Mouse (Mus musculus) ES-E14 (cell line): Measurements from ENCODE around the gene Tet2. TPM values are rescaled to one million over a fixed set of nuclear protein-coding genes. Genes with fewer than 3 reads are reported as not detected.

Experiments used
- DNase-seq: peaks from one replicate; pipeline ENCODE4 v3.0.0-alpha.2; 2013; ENCODE audit warnings: low read depth, low spot score
- H3K27ac ChIP-seq: 2 replicates; pipeline ENCODE4 v1.5.1; 2012; ENCODE audit warnings: low read depth, mild to moderate bottlenecking, low read length, moderate library complexity, mixed read lengths; ENCODE audit not compliant: poor library complexity, insufficient read depth, severe bottlenecking
- H3K36me3 ChIP-seq: 2 replicates; pipeline ENCODE4 v1.6.1; 2012; ENCODE audit warnings: mild to moderate bottlenecking, low read length, moderate library complexity, mixed read lengths; ENCODE audit not compliant: control insufficient read depth, poor library complexity, insufficient read depth, severe bottlenecking
- H3K4me1 ChIP-seq, 2 experiments: fragments of 150-350 bp in 1 of 2; sonication (generic) in 1 of 2; 2 replicates each; pipeline ENCODE4 v1.6.1; 2012; ENCODE audit warnings: low read length in 2 of 2, mild to moderate bottlenecking in 1 of 2, mixed read lengths in 1 of 2; ENCODE audit not compliant: control insufficient read depth in 2 of 2, insufficient read depth in 2 of 2, poor library complexity in 1 of 2
- H3K4me3 ChIP-seq, 2 experiments: fragments of 150-350 bp in 1 of 2; sonication (generic) in 1 of 2; 2 replicates each; pipeline ENCODE4 v1.5.1; 2012; ENCODE audit warnings: low read length in 2 of 2, low read depth in 1 of 2, mild to moderate bottlenecking in 1 of 2, mixed read lengths in 1 of 2; ENCODE audit not compliant: insufficient read depth in 1 of 2, poor library complexity in 1 of 2, severe bottlenecking in 1 of 2
- H3K9ac ChIP-seq: 2 replicates; pipeline ENCODE4 v1.6.1; 2012; ENCODE audit warnings: low read depth, mild to moderate bottlenecking, low read length, mixed read lengths; ENCODE audit not compliant: poor library complexity, insufficient read depth, severe bottlenecking
- H3K9me3 ChIP-seq: fragments of 150-350 bp; sonication (generic); 2 replicates; pipeline ENCODE4 v1.6.1; 2012; ENCODE audit warnings: low read depth, mild to moderate bottlenecking, low read length; ENCODE audit not compliant: control insufficient read depth, insufficient read depth
- CHD2 ChIP-seq: IDR thresholded peaks from 2 replicates; pipeline ENCODE4 v1.6.1; 2014; ENCODE audit warnings: mild to moderate bottlenecking, low read depth, low read length, inconsistent platforms
- HCFC1 ChIP-seq: IDR thresholded peaks from 2 replicates; pipeline ENCODE4 v1.6.1; 2012; ENCODE audit warnings: low read length, inconsistent platforms, borderline replicate concordance; ENCODE audit not compliant: insufficient read depth
- MAFK ChIP-seq: IDR thresholded peaks from 2 replicates; pipeline ENCODE4 v1.6.1; 2014; ENCODE audit warnings: mild to moderate bottlenecking, low read depth, low read length, inconsistent platforms; ENCODE audit not compliant: insufficient read depth
- ZC3H11A ChIP-seq: IDR thresholded peaks from 2 replicates; pipeline ENCODE4 v1.6.1; 2012; ENCODE audit warnings: low read depth, mild to moderate bottlenecking, inconsistent platforms, low read length, borderline replicate concordance
- ZNF384 ChIP-seq: IDR thresholded peaks from 2 replicates; pipeline ENCODE4 v1.6.1; 2012; ENCODE audit warnings: low read depth, low read length, inconsistent platforms
- in situ Hi-C, 2 experiments: fragments of 600-800 bp; cut with MboI; formaldehyde crosslinking; loops; one replicate each; pipeline ENCODE4 v1.15.1; 2025; ENCODE audit warnings: low sequenced_read_pairs in 2 of 2, inconsistent platforms in 1 of 2; ENCODE audit not compliant: unreplicated experiment in 2 of 2
- total RNA-seq: library from RNA; depleted of rRNA; stranded (reverse); fragments of 300-350 nt; gene quantifications from 2 replicates; pipeline ENCODE4 v1.2.3, GENCODE M21; 2012; rRNA removed

Gene Tet2
- total RNA-seq, 1 experiment = 86.9 TPM

DNA sequence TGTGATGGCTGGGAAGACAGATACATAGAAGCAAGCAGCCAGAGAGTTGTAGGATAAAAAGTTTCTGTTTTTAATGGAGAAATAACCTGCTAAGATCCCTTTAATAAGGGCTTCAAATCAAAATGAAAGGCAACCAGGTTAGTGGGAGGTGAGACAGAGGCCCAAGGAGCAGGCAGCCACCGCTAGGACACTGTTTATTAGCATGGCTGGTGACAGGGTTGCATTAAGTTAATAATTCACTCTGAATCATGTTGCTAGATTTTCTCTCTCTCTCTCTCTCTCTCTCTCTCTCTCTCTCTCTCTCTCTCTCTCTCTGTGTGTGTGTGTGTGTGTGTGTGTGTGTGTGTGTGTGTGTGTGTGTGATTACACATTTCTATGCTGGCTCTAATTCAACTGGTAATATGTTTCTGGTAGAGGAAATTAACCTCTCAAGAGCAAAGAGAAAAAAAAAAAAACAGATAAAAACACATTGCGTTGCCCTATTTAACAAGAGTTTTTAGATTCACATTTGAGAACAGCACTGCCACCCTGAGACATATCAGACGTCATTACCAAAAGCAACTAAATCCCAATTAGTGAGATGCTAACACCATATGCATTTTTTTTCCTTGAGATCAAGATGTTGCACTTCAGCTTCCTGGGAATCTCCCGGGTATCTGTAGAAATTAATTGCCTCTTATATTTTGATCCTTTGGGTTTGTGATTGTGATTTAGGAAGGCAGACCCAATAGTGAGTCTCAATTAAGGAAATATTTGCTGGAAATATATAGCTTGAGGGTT lies 115.4 kb downstream of the Tet2 start:
- DNase-seq = no peak
- H3K9ac ChIP-seq = no peak overlapping the region
- no peaks in the 10 kb centered on the region for H3K4me1 ChIP-seq
- H3K9me3 ChIP-seq = no peaks in the 10 kb centered on the region
- in situ Hi-C loops = no loop called here
- H3K4me3 ChIP-seq = no peak overlapping the region
- no peak overlapping the region for H3K27ac ChIP-seq
- TF ChIP-seq CHD2 = no peak
- TF ChIP-seq HCFC1 = no peak
- no peak for TF ChIP-seq ZC3H11A
- no peak for TF ChIP-seq MAFK
- TF ChIP-seq ZNF384 = no peak
- H3K36me3 ChIP-seq = no peaks in the 10 kb centered on the region

DNA sequence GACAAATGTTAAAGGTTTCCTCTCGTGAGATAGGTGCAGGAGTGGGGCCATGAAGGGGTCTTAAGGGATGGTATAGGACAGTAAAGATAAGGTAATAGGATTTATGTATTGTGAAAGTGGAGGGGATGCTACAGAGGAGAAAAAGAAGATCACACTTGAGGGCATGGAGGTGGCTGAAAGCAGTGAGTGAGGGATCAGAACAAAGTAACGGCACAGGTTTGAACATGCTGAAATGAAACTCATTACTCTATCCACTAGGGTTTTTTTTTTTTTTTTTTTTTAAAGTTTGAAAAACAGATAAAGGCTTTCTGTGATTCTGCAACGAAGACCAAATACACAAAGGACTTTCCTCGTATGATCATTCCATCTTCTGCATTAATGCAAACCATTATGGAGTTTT lies 116.9 kb downstream of the Tet2 start:
- Histone ChIP-seq H3K4me1 (no peaks in the 10 kb centered on the region), H3K4me3 (no peak overlapping the region), H3K9me3 (no peaks in the 10 kb centered on the region), H3K36me3 (no peaks in the 10 kb centered on the region), H3K27ac (no peak overlapping the region), H3K9ac (no peak overlapping the region)
- no peak for DNase-seq
- in situ Hi-C loops = no loop called here
- TF ChIP-seq ZC3H11A (no peak), MAFK (no peak), HCFC1 (no peak), CHD2 (no peak), ZNF384 (no peak)

DNA sequence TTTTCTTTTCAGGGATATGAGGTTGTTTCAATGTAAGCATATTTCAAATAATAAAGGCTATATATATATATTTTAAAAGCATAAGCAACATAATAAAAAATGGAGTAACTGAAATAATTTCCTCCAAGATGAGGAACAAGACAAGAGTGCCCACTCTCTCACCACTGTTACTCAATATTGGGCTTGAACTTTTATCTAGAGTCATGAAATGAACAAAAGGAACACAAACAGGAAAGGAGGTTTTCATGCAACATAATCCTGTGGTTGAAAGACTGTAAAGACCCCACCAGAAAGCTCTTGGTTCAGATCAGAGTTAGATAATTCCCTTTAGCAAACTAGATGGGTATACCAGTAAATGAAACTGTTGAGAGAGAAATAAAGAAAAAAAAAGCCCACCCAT lies 121.9 kb downstream of the Tet2 start:
- Histone ChIP-seq H3K27ac (no peak overlapping the region), H3K9me3 (no peaks in the 10 kb centered on the region), H3K4me1 (no peaks in the 10 kb centered on the region), H3K36me3 (no peaks in the 10 kb centered on the region), H3K9ac (no peak overlapping the region), H3K4me3 (no peak overlapping the region)
- in situ Hi-C loops = no loop called here
- no peak for TF ChIP-seq HCFC1
- no peak for TF ChIP-seq MAFK
- no peak for TF ChIP-seq CHD2
- DNase-seq = no peak

DNA sequence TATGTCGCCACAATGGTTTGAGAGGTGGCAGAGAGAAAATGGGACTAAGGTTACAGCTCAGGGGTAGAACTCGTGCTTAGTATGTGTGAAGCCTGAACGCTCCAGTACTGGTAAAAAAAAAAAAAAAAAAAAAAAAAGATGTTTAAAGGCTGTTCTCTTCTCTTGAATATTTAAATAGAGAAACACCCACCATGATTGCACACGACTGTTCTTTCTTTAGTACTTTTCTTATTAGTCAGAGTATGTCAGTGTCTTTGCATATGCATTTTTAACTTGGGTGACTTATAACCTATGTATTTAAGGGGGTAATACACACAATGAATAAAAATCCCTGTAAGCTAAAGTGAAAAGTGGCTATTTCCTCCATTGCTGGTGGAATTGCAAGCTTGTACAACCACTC lies 130.2 kb downstream of the Tet2 start:
- H3K9ac ChIP-seq = no peak overlapping the region
- in situ Hi-C loops = no loop called here
- no peaks in the 10 kb centered on the region for H3K36me3 ChIP-seq
- H3K27ac ChIP-seq = no peak overlapping the region
- no peaks in the 10 kb centered on the region for H3K4me1 ChIP-seq
- DNase-seq = no peak
- TF ChIP-seq CHD2 (no peak), ZNF384 (no peak), HCFC1 (no peak), MAFK (no peak), ZC3H11A (no peak)
- no peak overlapping the region for H3K4me3 ChIP-seq
- no peaks in the 10 kb centered on the region for H3K9me3 ChIP-seq

Other genes with a start within 250 kb of the Tet2 start
- gene Ppa2, start 235.0 kb downstream of the Tet2 start, total RNA-seq = 44.1 and 45.1 TPM in 2 replicates